Mouse (Mus musculus): ENCODE data around the gene Slc17a2. TPM values are rescaled to one million over a fixed set of nuclear protein-coding genes. Genes with fewer than 3 reads are reported as not detected.

The Slc17a2 gene
- polyA plus RNA-seq, 1 experiment from 2014 or later = 0.39 TPM

- 89% methylated on average over 5 of the region's 5 CpGs for WGBS
- Histone ChIP-seq H3K9ac (replicated peaks; ENCODE audit: low read length) (no peak overlapping the region), H3K4me3 (ENCODE audit: low read length) (no peak overlapping the region), H3K4me1 (ENCODE audit: insufficient read depth, low read length) (no peaks in the 10 kb centered on the region), H3K9me3 (ENCODE audit: low read length) (no peaks in the 10 kb centered on the region), H3K36me3 (ENCODE audit: insufficient read depth, low read length) (no peaks in the 10 kb centered on the region), H3K4me2 (replicated peaks; ENCODE audit: low read depth, low read length) (no peak overlapping the region), H3K27me3 (ENCODE audit: insufficient read depth, low read length) (no peaks in the 10 kb centered on the region), H3K27ac (ENCODE audit: low read length) (no peak overlapping the region)
- no peak for ATAC-seq (ENCODE audit: low FRiP score, low TSS enrichment)
These were observed 29.8 kb downstream of the Slc17a2 start for GRCm38 (mm10) chr13:23836630-23837029.

GRCm38 (mm10) chr13:23839308-23839707 lies 32.5 kb downstream of the Slc17a2 start, which contains the start of gene Slc17a3:
Slc17a3 (plus strand) TSS chr13:23839434.
- peak within 1 kb of the TSS; percentile 43; the same call in 1 of the 2 replicates for H3K27ac ChIP-seq (ENCODE audit: low read length)
- no peaks in the 10 kb centered on the region for H3K9me3 ChIP-seq (ENCODE audit: low read length)
- no peaks in the 10 kb centered on the region for H3K4me1 ChIP-seq (ENCODE audit: insufficient read depth, low read length)
- H3K27me3 ChIP-seq (ENCODE audit: insufficient read depth, low read length) = no peaks in the 10 kb centered on the region
- H3K4me2 ChIP-seq (replicated peaks; ENCODE audit: low read depth, low read length) = no peak within 1 kb of the TSS
- no peak within 1 kb of the TSS for H3K9ac ChIP-seq (replicated peaks; ENCODE audit: low read length)
- WGBS = 51% methylated on average over 2 of the region's 2 CpGs
- peak; percentile 70 for ATAC-seq (ENCODE audit: low FRiP score, low TSS enrichment)
- no peak within 1 kb of the TSS for H3K4me3 ChIP-seq (ENCODE audit: low read length)
- no peaks in the 10 kb centered on the region for H3K36me3 ChIP-seq (ENCODE audit: insufficient read depth, low read length)

- ATAC-seq (ENCODE audit: low FRiP score, low TSS enrichment) = no peak
- H3K4me3 ChIP-seq (ENCODE audit: low read length) = no peak overlapping the region
- no peak overlapping the region for H3K27ac ChIP-seq (ENCODE audit: low read length)
- H3K36me3 ChIP-seq (ENCODE audit: insufficient read depth, low read length) = no peaks in the 10 kb centered on the region
- H3K4me2 ChIP-seq (replicated peaks; ENCODE audit: low read depth, low read length) = no peak overlapping the region
- H3K9ac ChIP-seq (replicated peaks; ENCODE audit: low read length) = no peak overlapping the region
- H3K4me1 ChIP-seq (ENCODE audit: insufficient read depth, low read length) = no peaks in the 10 kb centered on the region
- no peaks in the 10 kb centered on the region for H3K9me3 ChIP-seq (ENCODE audit: low read length)
- 85% methylated on average over 4 of the region's 4 CpGs for WGBS
- H3K27me3 ChIP-seq (ENCODE audit: insufficient read depth, low read length) = no peaks in the 10 kb centered on the region
These were observed 39.1 kb downstream of the Slc17a2 start for GRCm38 (mm10) chr13:23845851-23846250.

- no peak overlapping the region for H3K4me2 ChIP-seq (replicated peaks; ENCODE audit: low read depth, low read length)
- WGBS = 79% methylated on average over 2 of the region's 2 CpGs
- no peak overlapping the region for H3K27ac ChIP-seq (ENCODE audit: low read length)
- H3K4me1 ChIP-seq (ENCODE audit: insufficient read depth, low read length) = no peaks in the 10 kb centered on the region
- H3K27me3 ChIP-seq (ENCODE audit: insufficient read depth, low read length) = no peaks in the 10 kb centered on the region
- no peak overlapping the region for H3K9ac ChIP-seq (replicated peaks; ENCODE audit: low read length)
- H3K4me3 ChIP-seq (ENCODE audit: low read length) = no peak overlapping the region
- H3K9me3 ChIP-seq (ENCODE audit: low read length) = no peaks in the 10 kb centered on the region
- H3K36me3 ChIP-seq (ENCODE audit: insufficient read depth, low read length) = no peaks in the 10 kb centered on the region
- no peak for ATAC-seq (ENCODE audit: low FRiP score, low TSS enrichment)
These were observed 42.5 kb downstream of the Slc17a2 start for GRCm38 (mm10) chr13:23849299-23849698.

GRCm38 (mm10) chr13:23856401-23856800 lies 49.6 kb downstream of the Slc17a2 start:
- 60% methylated on average over 3 of the region's 3 CpGs for WGBS
- Histone ChIP-seq H3K4me3 (ENCODE audit: low read length) (no peak overlapping the region), H3K9ac (replicated peaks; ENCODE audit: low read length) (no peak overlapping the region), H3K27me3 (ENCODE audit: insufficient read depth, low read length) (no peaks in the 10 kb centered on the region), H3K4me2 (replicated peaks; ENCODE audit: low read depth, low read length) (no peak overlapping the region), H3K4me1 (ENCODE audit: insufficient read depth, low read length) (no peaks in the 10 kb centered on the region), H3K36me3 (ENCODE audit: insufficient read depth, low read length) (no peaks in the 10 kb centered on the region), H3K9me3 (ENCODE audit: low read length) (no peaks in the 10 kb centered on the region), H3K27ac (ENCODE audit: low read length) (no peak overlapping the region)
- ATAC-seq (ENCODE audit: low FRiP score, low TSS enrichment) = no peak

- ATAC-seq (ENCODE audit: low FRiP score, low TSS enrichment) = no peak
- H3K4me1 ChIP-seq (ENCODE audit: insufficient read depth, low read length) = peaks cover 3% of the 10 kb centered on the region; the same call in 1 of the 2 replicates
- no peaks in the 10 kb centered on the region for H3K9me3 ChIP-seq (ENCODE audit: low read length)
- no peaks in the 10 kb centered on the region for H3K36me3 ChIP-seq (ENCODE audit: insufficient read depth, low read length)
- H3K4me3 ChIP-seq (ENCODE audit: low read length) = no peak overlapping the region
- no peak overlapping the region for H3K27ac ChIP-seq (ENCODE audit: low read length)
- no peak overlapping the region for H3K4me2 ChIP-seq (replicated peaks; ENCODE audit: low read depth, low read length)
- no peaks in the 10 kb centered on the region for H3K27me3 ChIP-seq (ENCODE audit: insufficient read depth, low read length)
- no peak overlapping the region for H3K9ac ChIP-seq (replicated peaks; ENCODE audit: low read length)
These were observed 55.0 kb downstream of the Slc17a2 start for GRCm38 (mm10) chr13:23861815-23862214.

GRCm38 (mm10) chr13:23864711-23865110 lies 57.9 kb downstream of the Slc17a2 start:
- Histone ChIP-seq H3K4me3 (ENCODE audit: low read length) (no peak overlapping the region), H3K27me3 (ENCODE audit: insufficient read depth, low read length) (no peaks in the 10 kb centered on the region), H3K4me1 (ENCODE audit: insufficient read depth, low read length) (peaks cover 3% of the 10 kb centered on the region; the same call in 1 of the 2 replicates), H3K4me2 (replicated peaks; ENCODE audit: low read depth, low read length) (no peak overlapping the region), H3K9me3 (ENCODE audit: low read length) (no peaks in the 10 kb centered on the region), H3K27ac (ENCODE audit: low read length) (no peak overlapping the region), H3K9ac (replicated peaks; ENCODE audit: low read length) (no peak overlapping the region), H3K36me3 (ENCODE audit: insufficient read depth, low read length) (no peaks in the 10 kb centered on the region)
- WGBS = 67% methylated on average over 9 of the region's 9 CpGs
- no peak for ATAC-seq (ENCODE audit: low FRiP score, low TSS enrichment)

GRCm38 (mm10) chr13:23866086-23866710 lies 59.4 kb downstream of the Slc17a2 start:
- H3K4me3 ChIP-seq (ENCODE audit: low read length) = no peak overlapping the region
- peak; percentile 61; the same call in 1 of the 2 replicates for ATAC-seq (ENCODE audit: low FRiP score, low TSS enrichment)
- no peaks in the 10 kb centered on the region for H3K27me3 ChIP-seq (ENCODE audit: insufficient read depth, low read length)
- no peak overlapping the region for H3K4me2 ChIP-seq (replicated peaks; ENCODE audit: low read depth, low read length)
- no peak overlapping the region for H3K9ac ChIP-seq (replicated peaks; ENCODE audit: low read length)
- H3K4me1 ChIP-seq (ENCODE audit: insufficient read depth, low read length) = peaks cover 6% of the 10 kb centered on the region; the same call in 1 of the 2 replicates
- no peaks in the 10 kb centered on the region for H3K36me3 ChIP-seq (ENCODE audit: insufficient read depth, low read length)
- H3K27ac ChIP-seq (ENCODE audit: low read length) = peak overlapping the region; percentile 6; the same call in 1 of the 2 replicates
- no peaks in the 10 kb centered on the region for H3K9me3 ChIP-seq (ENCODE audit: low read length)
- WGBS = 59% methylated on average over 9 of the region's 9 CpGs

GRCm38 (mm10) chr13:23867000-23867399 lies 60.2 kb downstream of the Slc17a2 start:
- H3K9ac ChIP-seq (replicated peaks; ENCODE audit: low read length) = no peak overlapping the region
- ATAC-seq (ENCODE audit: low FRiP score, low TSS enrichment) = no peak
- H3K4me1 ChIP-seq (ENCODE audit: insufficient read depth, low read length) = peaks cover 6% of the 10 kb centered on the region; the same call in 1 of the 2 replicates
- no peaks in the 10 kb centered on the region for H3K27me3 ChIP-seq (ENCODE audit: insufficient read depth, low read length)
- H3K36me3 ChIP-seq (ENCODE audit: insufficient read depth, low read length) = no peaks in the 10 kb centered on the region
- 86% methylated on average over 6 of the region's 6 CpGs for WGBS
- H3K4me2 ChIP-seq (replicated peaks; ENCODE audit: low read depth, low read length) = no peak overlapping the region
- no peak overlapping the region for H3K4me3 ChIP-seq (ENCODE audit: low read length)
- no peaks in the 10 kb centered on the region for H3K9me3 ChIP-seq (ENCODE audit: low read length)
- H3K27ac ChIP-seq (ENCODE audit: low read length) = no peak overlapping the region

GRCm38 (mm10) chr13:23867405-23867804 lies 60.6 kb downstream of the Slc17a2 start, which contains the start of gene Slc17a1:
Slc17a1 (plus strand) TSS chr13:23867750.
- Histone ChIP-seq H3K27me3 (ENCODE audit: insufficient read depth, low read length) (no peaks in the 10 kb centered on the region), H3K4me2 (replicated peaks; ENCODE audit: low read depth, low read length) (no peak within 1 kb of the TSS), H3K36me3 (ENCODE audit: insufficient read depth, low read length) (no peaks in the 10 kb centered on the region), H3K9ac (replicated peaks; ENCODE audit: low read length) (no peak within 1 kb of the TSS), H3K4me3 (ENCODE audit: low read length) (no peak within 1 kb of the TSS), H3K9me3 (ENCODE audit: low read length) (no peaks in the 10 kb centered on the region), H3K27ac (ENCODE audit: low read length) (no peak within 1 kb of the TSS), H3K4me1 (ENCODE audit: insufficient read depth, low read length) (peaks cover 6% of the 10 kb centered on the region; the same call in 1 of the 2 replicates)
- ATAC-seq (ENCODE audit: low FRiP score, low TSS enrichment) = no peak
- 86% methylated on average over 7 of the region's 7 CpGs for WGBS
